Mouse (Mus musculus) heart, postnatal 0 days (tissue): ENCODE data around the gene Exoc3l.

Experiments used
- CTCF ChIP-seq: IDR thresholded peaks from 2 replicates; pipeline ENCODE4 v1.5.1; 2016; ENCODE audit warnings: antibody characterized with exemption, control low read depth, low read depth
- EP300 ChIP-seq: IDR thresholded peaks from 2 replicates; pipeline ENCODE4 v1.6.1; 2016; ENCODE audit warnings: antibody characterized with exemption, low read depth

- TF ChIP-seq CTCF (no peak), EP300 (no peak)
These were observed 2.5 kb downstream of the Exoc3l start for GRCm38 (mm10) chr8:105293405-105293804.
